Mouse (Mus musculus) adrenal gland, postnatal 36 days (tissue): ENCODE measurements around the gene Myh3. TPM values are rescaled to one million over a fixed set of nuclear protein-coding genes. Genes with fewer than 3 reads are reported as not detected.
A peak's percentile ranks its signal among the peaks of the same experiment; 100 is the strongest.
"Not testable (repeated sequence)": the region's sequence is repeated elsewhere in the genome, so short reads cannot be mapped to it uniquely, and the experiment has no call there.

Experiments
- DNase-seq, 2 experiments: peaks; one replicate each; pipeline ENCODE4 v3.0.0; 2021; ENCODE audit warnings: mixed read lengths in 1 of 2
- total RNA-seq, 2 experiments: library from RNA; stranded (reverse); gene quantifications; 2 replicates each; pipeline ENCODE4 v1.2.3; 2021

Myh3 gene
- total RNA-seq, 2 experiments from 2014 or later: 0.03 to 0.07 TPM

DNA sequence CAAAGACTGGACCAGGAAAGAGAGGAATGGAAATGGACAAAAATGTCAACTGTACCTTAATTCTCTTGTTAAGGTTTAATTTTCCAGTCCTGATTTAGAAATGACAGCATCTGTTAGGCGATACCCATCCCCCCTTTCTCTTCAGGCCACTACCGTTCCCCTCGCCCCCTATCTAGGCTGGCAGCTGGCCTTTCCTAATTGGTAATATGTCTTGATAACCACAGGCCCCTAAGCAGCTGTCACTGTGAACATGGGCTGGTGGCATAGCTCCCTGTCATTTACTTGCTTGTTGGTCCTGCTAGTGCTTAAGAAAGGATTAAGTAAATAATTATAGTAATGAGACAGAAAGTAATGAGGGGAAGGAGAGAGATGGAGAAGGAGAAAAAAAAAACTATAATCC, 665 bp upstream of the Myh3 start:
- DNase-seq: no peak

DNA sequence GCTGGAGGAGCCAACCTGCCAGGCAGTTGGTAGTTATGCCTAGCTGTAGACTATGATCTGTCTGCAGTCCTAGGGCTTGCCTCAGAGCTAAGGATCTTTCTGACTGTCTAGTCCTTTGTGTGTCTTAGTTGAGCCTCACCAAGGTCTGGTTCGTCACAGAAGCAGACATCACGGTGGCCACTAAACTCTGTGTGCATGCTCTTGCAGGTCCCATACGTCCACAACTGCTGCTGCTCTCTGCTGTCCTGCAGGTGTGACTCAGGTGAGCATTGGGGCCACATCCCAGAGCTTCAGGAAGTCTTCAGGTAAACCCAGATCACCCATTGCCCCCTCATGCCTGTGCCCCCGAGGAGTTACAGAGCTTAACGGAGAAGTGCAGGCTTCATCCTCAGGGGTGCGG, 788 bp downstream of the Myh3 start:
- no peak for DNase-seq

DNA sequence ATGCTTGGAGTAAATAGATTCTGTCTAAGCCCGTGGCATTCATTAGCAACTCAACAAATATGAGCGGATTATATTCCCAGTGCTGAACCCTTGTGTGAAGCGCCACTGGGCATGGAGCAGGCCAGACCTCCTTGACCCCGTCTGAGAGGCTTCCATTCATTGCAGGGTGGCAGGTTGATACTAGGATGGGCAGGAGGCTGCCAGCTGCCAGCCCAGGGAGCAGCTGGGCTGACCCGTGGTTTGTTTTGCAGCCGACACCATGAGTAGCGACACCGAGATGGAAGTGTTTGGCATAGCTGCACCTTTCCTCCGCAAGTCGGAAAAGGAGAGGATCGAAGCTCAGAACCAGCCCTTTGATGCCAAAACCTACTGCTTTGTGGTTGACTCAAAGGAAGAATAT, 1.6 kb downstream of the Myh3 start:
- DNase-seq: no peak

DNA sequence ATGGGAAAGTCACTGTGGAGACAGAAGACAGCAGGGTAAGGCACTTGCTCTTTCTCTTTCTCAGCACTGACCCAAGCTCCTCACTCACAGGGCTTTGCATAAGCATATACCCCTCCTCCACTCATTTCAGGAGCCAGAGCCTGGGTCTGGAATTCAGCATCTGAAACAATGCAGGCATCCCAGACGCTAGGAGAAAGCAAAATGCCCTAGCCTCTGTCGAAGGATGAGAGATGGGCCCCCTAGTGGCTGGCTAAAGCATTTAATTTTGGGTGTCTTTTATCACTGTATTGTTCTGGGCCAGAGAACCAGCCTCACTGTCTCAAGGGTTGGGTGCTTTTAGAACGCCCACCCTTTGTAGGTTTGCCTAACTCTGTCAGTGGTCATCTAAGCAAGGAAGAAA, 2.1 kb downstream of the Myh3 start:
- DNase-seq: peak; percentile 63 to 78

DNA sequence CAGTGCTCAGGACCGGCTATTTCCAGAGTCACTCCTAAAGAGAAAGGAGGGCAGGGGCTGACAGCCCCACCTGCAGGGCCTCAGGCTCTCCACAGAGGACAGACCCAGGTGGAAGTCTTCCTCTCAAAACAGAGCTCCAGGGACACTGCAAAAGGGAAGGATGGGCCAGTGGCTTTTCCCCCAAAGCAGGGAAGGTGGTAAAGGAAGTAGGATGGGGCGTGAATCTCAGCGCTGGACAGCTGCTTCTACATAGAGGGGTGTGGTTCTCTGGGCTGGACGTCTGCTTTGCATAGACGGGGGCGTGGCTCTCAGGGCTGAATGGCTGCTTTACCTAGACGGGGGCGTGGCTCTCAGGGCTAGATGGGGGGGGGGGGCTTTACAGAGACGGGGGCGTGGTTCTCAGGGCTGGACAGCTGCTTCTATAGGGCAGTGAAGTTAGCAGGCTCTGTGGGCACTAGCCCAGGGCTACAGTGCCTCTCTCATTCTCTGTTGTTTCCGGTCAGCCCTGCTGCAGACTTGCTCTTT, 3.1 kb downstream of the Myh3 start:
- peak; percentile 39 to 47 for DNase-seq

DNA sequence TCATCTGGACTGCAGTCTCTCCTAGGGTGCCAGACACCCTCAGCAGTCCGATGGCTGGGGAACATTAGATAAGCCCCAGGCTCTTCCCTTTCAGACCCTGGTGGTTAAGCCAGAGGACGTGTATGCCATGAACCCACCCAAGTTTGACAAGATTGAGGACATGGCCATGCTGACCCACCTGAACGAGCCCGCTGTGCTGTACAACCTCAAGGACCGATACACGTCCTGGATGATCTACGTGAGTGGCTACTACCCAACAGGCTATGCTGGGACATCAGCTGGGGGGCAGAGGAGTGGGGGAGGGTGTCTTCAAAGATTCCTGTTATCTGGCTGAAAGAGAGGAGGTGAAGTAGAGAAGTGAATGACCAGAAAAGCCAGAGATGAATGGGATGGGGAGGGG, 4.1 kb downstream of the Myh3 start:
- no peak for DNase-seq

DNA sequence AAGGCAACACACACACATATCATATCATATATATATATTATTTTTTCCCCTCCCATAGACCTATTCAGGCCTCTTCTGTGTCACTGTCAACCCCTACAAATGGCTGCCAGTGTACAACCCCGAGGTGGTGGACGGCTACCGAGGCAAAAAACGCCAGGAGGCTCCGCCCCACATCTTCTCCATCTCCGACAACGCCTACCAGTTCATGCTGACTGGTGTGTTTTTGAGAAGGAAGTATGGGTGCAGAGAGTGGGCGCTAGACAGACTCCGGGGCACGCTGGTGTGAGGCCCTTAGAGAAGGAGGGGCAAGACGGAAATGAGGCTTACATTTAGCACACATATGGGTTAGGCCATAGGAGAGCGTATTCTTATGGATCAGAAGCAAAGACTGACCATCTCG, 4.7 kb downstream of the Myh3 start:
- no peak for DNase-seq

DNA sequence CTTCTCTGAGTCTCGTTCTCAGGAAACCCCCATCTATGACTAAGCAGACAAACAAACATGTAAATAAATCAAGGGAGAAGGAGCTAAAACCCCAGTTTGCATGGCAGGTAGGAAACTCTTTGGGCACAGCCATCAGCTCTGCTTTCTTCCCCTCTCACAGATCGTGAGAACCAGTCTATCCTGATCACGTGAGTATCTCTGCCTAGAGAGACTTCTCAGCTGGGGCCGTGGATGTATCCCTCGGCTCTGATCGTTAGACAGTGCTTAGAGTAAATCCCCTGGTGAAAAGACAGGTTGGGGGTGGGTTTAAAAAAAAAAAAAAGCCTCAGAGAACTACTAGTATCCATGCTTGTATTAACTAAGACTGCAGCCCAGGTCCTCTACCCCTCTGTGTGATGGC, 5.1 kb downstream of the Myh3 start:
- DNase-seq: no peak

DNA sequence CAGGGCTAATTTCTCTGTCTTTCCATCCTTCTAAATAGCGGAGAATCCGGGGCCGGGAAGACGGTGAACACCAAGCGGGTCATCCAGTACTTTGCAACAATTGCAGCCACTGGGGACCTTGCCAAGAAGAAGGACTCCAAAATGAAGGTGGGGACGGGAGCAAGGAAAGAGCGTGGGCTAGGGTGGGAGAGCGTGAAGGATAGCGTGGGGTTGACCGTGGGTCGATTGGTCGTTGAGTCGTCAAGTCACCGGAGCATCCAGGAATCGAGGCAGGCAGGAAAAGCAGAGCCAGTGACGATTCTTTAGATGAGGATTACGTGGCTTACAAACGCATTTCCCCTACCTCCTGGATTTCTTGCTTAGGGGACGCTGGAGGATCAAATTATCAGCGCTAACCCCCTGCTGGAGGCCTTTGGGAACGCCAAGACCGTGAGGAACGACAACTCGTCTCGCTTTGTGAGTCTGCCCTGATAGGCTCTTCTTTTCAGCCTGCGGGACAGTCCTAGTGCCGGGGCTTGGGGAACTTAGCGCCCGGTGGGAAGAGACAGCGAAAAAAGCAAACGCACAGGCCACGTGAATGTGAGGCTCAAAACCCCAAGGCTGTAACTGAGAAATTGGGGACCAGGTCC, 5.7 kb downstream of the Myh3 start:
- DNase-seq: no peak

DNA sequence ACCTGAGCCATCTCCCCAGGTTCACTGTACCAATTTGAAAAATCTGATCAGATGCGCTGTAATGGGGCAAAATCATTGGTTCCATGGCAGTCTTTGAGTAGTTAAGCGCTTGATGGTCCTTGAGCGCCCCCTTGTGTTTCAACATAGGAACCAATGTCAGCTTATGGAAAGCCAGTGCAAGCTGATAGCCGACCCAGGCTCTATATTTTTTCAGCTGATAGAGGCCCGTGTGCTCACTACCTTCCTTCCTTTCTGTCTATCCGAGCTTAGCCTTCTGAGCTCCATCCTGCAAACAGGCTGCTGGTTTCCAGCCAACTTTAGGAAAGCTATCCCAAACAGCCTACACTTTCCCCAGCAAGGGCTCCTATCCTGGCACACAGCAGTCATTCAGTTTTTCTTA, 7.4 kb downstream of the Myh3 start:
- peak; percentile 61 to 79 for DNase-seq

DNA sequence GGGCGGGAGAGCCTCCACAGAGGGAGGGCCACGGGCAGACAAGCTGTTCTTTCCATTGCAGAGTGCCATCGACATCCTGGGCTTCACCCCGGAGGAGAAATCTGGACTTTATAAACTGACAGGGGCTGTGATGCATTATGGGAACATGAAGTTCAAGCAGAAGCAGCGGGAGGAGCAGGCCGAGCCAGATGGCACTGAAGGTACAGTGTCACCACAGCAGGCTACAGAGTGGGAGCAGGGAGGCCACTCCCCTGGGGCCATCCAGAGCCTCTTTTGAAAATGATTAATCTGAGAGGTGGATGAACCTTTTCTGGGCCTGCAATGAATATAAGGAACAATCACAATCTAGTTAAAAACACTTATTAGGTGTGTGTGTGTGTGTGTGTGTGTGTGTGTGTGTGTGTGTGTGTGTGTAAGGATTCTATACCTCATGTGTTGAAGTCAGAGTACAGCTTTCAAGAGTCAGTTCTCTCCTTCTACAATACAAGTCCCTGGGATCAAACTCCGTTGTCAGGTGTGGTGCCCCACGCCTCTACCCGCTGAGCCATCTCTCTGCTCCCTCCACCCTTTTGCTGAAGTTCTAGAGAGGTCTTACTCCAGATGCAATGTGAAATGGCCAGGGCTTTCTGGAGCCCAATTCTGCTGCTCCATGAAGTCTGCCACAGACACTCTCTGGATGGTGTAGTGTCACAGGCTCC, 8.5 kb downstream of the Myh3 start:
- no peak for DNase-seq

DNA sequence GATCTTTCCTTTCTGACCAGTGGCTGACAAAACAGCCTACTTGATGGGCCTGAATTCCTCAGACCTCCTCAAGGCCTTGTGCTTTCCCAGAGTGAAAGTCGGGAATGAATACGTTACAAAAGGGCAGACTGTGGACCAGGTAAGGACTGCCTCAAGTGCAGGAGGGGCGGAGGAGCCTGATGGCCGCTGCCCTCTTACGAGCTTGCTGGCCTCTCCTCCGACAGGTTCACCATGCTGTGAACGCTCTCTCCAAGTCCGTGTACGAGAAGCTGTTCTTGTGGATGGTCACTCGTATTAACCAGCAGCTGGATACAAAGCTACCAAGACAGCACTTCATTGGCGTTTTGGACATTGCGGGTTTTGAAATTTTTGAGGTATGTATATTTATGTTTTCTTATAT, 9.1 kb downstream of the Myh3 start:
- DNase-seq: no peak

DNA sequence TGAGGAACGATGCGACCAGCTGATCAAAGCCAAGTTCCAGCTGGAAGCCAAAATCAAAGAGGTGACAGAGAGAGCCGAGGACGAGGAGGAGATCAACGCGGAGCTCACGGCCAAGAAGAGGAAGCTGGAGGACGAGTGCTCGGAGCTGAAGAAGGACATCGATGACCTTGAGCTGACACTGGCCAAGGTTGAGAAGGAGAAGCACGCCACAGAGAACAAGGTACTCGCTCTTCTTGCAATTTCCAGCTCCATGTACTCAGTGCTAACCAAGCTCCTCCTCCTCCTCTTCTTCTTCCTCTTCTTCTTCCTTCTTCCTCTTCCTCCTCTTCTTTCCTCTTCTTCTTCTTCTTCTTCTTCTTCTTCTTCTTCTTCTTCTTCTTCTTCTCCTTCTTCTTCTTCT, 14.3 kb downstream of the Myh3 start:
- DNase-seq: not testable (repeated sequence)

DNA sequence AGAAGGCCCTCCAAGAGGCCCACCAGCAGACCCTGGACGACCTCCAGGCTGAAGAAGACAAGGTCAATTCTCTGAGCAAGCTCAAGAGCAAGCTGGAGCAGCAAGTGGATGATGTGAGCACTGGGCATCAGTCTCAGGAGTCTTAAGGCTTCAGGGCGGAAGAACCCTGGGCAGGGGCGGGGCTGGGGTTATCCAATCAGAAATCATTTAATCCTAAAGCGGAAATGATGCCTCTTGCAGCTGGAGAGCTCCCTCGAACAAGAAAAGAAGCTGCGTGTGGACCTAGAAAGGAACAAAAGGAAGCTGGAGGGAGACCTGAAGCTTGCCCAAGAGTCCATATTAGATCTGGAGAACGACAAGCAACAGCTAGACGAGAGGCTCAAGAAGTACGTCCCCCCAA, 15.1 kb downstream of the Myh3 start:
- DNase-seq: no peak

DNA sequence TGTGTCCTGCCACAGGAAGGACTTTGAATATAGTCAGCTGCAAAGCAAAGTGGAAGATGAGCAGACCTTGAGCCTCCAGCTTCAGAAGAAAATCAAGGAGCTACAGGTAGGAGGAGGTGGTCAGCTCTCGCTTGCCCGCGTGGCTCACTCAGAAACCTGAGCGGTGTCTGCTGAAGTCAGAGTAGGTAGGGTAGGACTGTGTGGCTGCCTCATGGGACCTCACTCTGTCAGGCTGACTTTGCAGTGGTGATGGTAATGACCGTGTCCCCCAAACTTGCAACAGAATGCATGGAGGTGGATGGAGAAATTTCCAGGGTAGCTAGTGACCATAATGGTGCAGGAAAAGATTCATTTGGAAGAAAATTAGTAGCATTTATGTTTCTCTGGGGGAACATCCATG, 15.6 kb downstream of the Myh3 start:
- no peak for DNase-seq

DNA sequence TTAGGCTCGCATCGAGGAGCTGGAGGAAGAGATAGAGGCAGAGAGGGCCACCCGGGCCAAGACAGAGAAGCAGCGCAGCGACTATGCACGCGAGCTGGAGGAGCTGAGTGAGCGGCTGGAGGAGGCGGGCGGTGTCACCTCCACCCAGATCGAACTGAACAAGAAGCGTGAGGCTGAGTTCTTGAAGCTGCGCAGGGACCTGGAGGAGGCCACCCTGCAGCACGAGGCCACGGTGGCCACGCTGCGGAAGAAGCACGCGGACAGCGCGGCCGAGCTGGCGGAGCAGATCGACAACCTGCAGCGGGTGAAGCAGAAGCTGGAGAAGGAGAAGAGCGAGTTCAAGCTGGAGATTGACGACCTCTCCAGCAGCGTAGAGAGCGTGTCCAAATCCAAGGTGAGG, 16.4 kb downstream of the Myh3 start:
- no peak for DNase-seq

DNA sequence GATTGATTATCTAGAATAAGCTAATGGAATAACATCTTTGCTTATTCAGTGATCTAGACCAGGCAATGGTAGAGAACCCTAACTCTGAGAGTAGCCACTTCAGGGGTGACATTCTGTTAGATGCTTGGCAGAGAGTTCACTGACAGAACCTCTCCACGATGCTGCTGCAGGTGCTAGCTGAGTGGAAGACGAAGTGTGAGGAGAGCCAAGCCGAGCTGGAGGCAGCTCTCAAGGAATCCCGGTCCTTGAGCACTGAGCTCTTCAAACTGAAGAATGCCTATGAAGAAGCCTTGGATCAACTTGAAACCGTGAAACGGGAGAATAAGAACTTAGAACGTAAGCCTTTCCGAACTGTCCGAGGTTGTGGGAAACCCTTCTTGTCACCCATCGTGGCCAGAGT, 19.6 kb downstream of the Myh3 start:
- no peak for DNase-seq

DNA sequence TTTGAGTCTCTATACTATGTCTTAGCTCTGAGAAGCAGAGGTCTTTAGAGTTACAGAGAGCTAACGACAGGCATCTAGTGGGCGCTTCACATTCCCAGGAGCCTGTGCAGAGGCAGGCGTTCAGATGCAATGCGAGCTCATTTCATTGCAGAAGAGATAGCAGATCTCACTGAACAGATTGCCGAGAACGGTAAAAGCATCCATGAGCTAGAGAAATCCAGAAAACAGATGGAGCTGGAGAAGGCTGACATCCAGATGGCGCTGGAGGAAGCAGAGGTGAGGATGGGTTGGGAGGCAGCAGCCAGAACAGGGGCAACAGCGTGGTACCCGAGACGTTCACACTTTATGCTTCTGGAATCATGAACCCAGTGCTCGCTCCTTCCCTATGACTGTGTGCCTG, 20.3 kb downstream of the Myh3 start:
- DNase-seq: no peak

DNA sequence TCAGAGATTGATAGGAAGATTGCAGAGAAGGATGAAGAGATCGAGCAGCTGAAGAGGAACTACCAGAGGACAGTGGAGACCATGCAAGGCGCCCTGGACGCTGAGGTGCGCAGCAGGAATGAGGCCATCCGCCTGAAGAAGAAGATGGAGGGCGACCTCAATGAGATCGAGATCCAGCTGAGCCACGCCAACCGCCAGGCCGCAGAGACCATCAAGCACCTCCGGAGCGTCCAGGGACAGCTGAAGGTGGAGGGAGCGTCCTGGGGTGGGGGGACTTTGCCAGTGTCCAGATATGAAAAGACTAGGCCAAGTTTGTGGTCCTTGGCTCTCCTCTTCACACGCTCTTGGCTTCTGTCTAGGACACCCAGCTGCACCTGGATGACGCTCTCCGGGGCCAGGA, 21.1 kb downstream of the Myh3 start:
- DNase-seq: no peak

DNA sequence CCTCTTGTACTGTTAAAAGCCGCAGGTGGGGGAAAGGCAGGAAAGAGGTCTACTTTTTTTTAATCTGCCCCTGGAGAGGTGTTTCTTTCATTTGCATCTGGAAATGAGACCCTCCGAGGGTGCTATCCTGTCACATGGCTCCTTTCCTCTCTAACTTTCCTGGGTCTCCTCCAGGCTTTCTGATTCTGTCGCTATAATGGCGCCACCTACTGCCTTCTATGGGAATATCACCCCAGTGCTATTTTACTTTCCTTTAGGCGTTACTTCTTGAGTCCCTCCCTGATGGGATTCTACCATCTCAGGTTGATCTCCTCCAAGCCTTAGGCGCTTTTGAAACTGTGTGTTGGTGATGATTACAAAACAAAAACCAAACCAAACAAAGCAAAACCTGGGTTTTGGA, 22.1 kb downstream of the Myh3 start:
- DNase-seq: peak; percentile 20 to 25

DNA sequence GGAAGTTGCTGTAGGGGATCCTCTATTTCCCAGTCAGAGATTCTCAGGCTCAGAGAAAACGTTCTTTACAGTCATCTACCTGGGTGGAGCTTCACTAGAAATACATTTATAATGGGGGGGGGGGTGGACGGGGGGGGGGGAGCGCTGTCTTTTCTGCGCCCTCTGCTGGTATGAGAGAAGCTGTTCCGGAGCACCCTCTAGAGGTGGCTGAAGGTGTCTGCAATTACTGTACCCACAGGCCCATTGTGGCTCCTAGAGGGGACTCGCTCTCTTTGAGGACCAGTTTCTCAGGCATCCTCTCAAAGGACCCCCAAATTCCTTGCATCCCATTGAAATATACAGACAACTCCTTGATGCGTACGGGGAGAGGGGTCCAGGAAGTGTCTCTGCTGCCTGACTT, 23.6 kb downstream of the Myh3 start:
- peak; percentile 48 to 59 for DNase-seq

DNA sequence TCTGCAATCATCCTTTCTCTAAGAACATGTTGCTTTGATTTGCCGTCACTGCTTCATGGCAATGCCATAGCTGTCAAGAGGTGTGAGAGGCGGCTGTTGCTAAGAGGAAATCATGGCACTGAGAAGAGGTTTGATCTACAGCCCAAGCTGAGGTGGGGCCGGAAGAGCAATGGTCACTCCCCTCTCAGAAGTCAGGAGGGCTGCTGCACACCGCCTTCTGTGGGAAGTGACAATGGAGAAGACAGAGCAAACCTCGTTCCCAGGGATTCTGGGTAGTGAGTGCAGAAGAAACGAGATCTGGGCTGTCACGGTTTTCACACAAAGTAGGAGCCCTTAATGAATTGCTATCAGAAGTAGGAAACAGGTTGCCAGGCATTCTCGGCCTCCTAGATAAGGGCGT, 25.2 kb downstream of the Myh3 start:
- no peak for DNase-seq

DNA sequence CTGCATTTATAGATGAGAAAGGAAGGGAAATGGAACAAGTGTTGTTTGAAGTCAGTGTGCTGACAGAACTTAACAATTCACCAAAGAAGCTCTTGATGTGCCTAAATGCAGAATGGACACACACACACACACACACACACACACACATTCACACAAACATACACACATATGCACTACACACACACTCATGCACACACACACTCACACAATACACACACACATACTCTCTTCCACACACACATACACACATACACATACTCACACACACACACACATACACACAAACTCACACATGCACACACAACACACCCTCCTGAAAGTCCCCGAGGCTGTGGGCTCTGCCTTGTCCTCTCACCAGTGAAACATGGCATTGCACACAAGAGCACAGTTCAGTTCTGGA, 26.1 kb downstream of the Myh3 start:
- DNase-seq: no peak

DNA sequence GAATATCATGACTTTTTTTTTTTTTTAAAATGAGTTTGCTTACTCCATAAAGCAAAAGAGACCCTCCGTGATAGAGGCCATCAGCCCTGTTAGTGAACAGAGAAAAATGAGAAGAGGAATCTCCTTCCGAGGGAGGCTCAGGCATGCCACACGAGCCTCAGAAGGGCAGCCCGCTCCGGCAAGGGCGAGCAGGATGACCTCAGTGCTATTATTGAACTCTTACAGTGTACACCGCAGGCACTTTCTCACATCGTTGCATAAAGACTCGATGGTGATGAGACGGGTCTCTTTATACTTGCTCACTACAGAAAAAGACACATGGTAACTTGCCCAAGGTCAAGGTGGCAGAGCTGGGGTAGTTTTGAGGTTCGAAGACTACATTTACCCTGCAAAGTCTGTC, 26.6 kb downstream of the Myh3 start:
- no peak for DNase-seq
